Mouse (Mus musculus) C2C12 (cell line): ENCODE results near the gene Nfib.

Experiments
- CEBPB ChIP-seq: IDR thresholded peaks from one replicate; pipeline ENCODE4 v1.6.1; 2011; ENCODE audit warnings: low read depth, mild to moderate bottlenecking, control low read depth, moderate library complexity
- CTCF ChIP-seq: IDR thresholded peaks from one replicate; pipeline ENCODE4 v1.5.1; 2011; ENCODE audit not compliant: control insufficient read depth, insufficient read depth, insufficient read length
- MAX ChIP-seq: IDR thresholded peaks from one replicate; pipeline ENCODE4 v1.6.1; 2011; ENCODE audit warnings: mild to moderate bottlenecking, control low read depth
- MYOD1 ChIP-seq: IDR thresholded peaks from one replicate; pipeline ENCODE4 v1.6.1; 2011; ENCODE audit warnings: low read depth; ENCODE audit not compliant: control insufficient read depth, insufficient read length
- MYOG ChIP-seq: IDR thresholded peaks from one replicate; pipeline ENCODE4 v1.6.1; 2011; ENCODE audit not compliant: control insufficient read depth, insufficient read length; ENCODE audit errors: extremely low read depth

DNA sequence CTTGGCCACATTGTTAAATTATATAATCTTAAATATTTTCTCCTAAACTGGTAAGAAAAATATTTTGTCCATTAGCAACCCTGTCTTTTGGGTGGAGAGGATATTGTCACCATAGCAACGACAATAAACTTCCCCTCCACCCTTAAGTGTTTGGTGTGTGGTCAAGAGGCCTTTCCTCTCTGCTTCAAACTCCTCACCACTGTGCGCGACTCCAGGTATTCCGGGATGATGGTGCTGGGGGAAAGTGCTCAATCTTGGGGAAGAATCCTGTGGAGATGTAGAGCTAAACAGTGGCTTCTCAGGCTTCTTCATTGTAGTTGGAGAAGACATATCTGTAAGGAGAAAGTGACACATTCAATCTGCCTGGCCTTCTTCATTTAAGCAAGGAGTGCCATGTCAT is 375.5 kb downstream of the Nfib start:
- TF ChIP-seq CTCF: no peak
- no peak for TF ChIP-seq MAX
- no peak for TF ChIP-seq MYOD1
- no peak for TF ChIP-seq MYOG
- no peak for TF ChIP-seq CEBPB
